Mouse (Mus musculus) hindbrain, embryonic 13.5 days (tissue): ENCODE results near the gene Thbs4. TPM values are rescaled to one million over a fixed set of nuclear protein-coding genes. Genes with fewer than 3 reads are reported as not detected.
A peak's percentile ranks its signal among the peaks of the same experiment; 100 is the strongest.
"Not testable (repeated sequence)": the region's sequence is repeated elsewhere in the genome, so short reads cannot be mapped to it uniquely, and the experiment has no call there.

Experiments used
- ATAC-seq: fragments of 200-750 bp; cut with Nextera tagmentation; 2 replicates; pipeline ENCODE4 v1.8.0; 2017; ENCODE audit warnings: moderate TSS enrichment; ENCODE audit not compliant: low FRiP score
- H3K27ac ChIP-seq: fragments of 300-500 bp; sonication (generic); 2 replicates; pipeline ENCODE4 v1.5.1; 2015; ENCODE audit warnings: inconsistent platforms, mild to moderate bottlenecking, moderate library complexity
- H3K27me3 ChIP-seq: fragments of 300-500 bp; sonication (generic); 2 replicates; pipeline ENCODE4 v1.6.1; 2015; ENCODE audit warnings: mild to moderate bottlenecking, inconsistent platforms
- H3K36me3 ChIP-seq: fragments of 300-500 bp; sonication (generic); 2 replicates; pipeline ENCODE4 v1.6.1; 2015; ENCODE audit warnings: mild to moderate bottlenecking, inconsistent platforms
- H3K4me1 ChIP-seq: fragments of 300-500 bp; sonication (generic); replicated peaks from 2 replicates; pipeline ENCODE4 v1.6.1; 2015; ENCODE audit warnings: inconsistent platforms
- H3K4me2 ChIP-seq: fragments of 300-500 bp; sonication (generic); 2 replicates; pipeline ENCODE4 v1.6.1; 2015; ENCODE audit warnings: inconsistent platforms, mild to moderate bottlenecking, moderate library complexity
- H3K4me3 ChIP-seq: fragments of 300-500 bp; sonication (generic); 2 replicates; pipeline ENCODE4 v1.5.1; 2015; ENCODE audit warnings: mild to moderate bottlenecking, inconsistent platforms
- H3K9ac ChIP-seq: fragments of 300-500 bp; sonication (generic); 2 replicates; pipeline ENCODE4 v1.6.1; 2015; ENCODE audit warnings: mild to moderate bottlenecking, inconsistent platforms
- H3K9me3 ChIP-seq: fragments of 300-500 bp; sonication (generic); 2 replicates; pipeline ENCODE4 v1.6.1; 2016; ENCODE audit warnings: inconsistent platforms
- whole genome bisulfite sequencing: fragments of 180-500 bp; shearing (Covaris S2); methylation state at CpG from one replicate; pipeline ENCODE4 v1.1.7; 2015; 5-methylcytosine and 5-hydroxymethylcytosine counted together
- polyA plus RNA-seq: library from polyadenylated mRNA; unstranded; fragments of >200 nt; fragmentation: Nextera tagmentation; extraction: Ambion mirVana; gene quantifications from 2 replicates; pipeline ENCODE4 v1.2.1, GENCODE M21; 2015

Gene Thbs4
- polyA plus RNA-seq: 1.8 TPM in 2 replicates

GRCm38 (mm10) chr13:92794462-92795214 lies at the start of gene Thbs4:
TSS of gene Thbs4 (minus strand) at chr13:92794818.
- 5% methylated on average over 45 of the region's 45 CpGs for WGBS

GRCm38 (mm10) chr13:92833162-92833561 lies 38.5 kb upstream of the Thbs4 start:
- H3K4me3 ChIP-seq: no peak overlapping the region
- no peak overlapping the region for H3K27ac ChIP-seq
- H3K36me3 ChIP-seq: no peaks in the 10 kb centered on the region
- ATAC-seq: no peak
- H3K4me2 ChIP-seq: no peak overlapping the region
- no peaks in the 10 kb centered on the region for H3K27me3 ChIP-seq
- H3K4me1 ChIP-seq: peaks cover 8% of the 10 kb centered on the region; the same call in 1 of the 2 replicates
- H3K9me3 ChIP-seq: peaks cover 2% of the 10 kb centered on the region; the same call in 1 of the 2 replicates
- H3K9ac ChIP-seq: no peak overlapping the region
- 92% methylated on average over 4 of the region's 4 CpGs for whole genome bisulfite sequencing

More at GRCm38 (mm10) chr13:92794462-92795214, at the start of gene Thbs4:
- peaks cover 8% of the 10 kb centered on the region; the same call in 1 of the 2 replicates for H3K4me1 ChIP-seq
- H3K4me3 ChIP-seq: peak within 1 kb of the TSS; percentile 44
- no peaks in the 10 kb centered on the region for H3K9me3 ChIP-seq
- peaks cover 27% of the 10 kb centered on the region for H3K27me3 ChIP-seq
- H3K36me3 ChIP-seq: no peaks in the 10 kb centered on the region
- H3K27ac ChIP-seq: no peak within 1 kb of the TSS
- peak within 1 kb of the TSS; percentile 65 for H3K4me2 ChIP-seq
- ATAC-seq: peak; percentile 52
- peak within 1 kb of the TSS; percentile 63 for H3K9ac ChIP-seq

DNA sequence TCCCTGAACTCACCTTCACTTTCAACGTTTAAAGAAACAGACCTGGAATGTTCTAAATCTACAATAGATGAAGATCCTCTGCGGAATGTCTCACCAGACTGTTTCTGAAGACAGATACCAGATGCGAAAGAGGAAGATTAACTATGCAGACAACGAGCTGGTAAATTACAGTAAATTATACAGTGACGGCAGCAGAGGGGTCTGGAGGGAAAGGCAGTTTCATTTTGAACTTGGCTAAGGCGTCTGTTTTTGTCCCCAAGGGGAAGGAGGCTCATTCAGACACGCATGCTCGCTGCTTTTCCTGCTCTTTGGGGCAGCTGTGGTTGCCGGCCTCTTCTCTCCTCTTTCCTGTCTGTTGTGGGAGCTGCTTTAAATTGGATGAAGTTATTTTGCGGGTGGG lies 34.2 kb upstream of the Thbs4 start:
- H3K4me2 ChIP-seq: peak overlapping the region; percentile 15; the same call in 1 of the 2 replicates
- no peak overlapping the region for H3K9ac ChIP-seq
- peak; percentile 65 for ATAC-seq
- no peak overlapping the region for H3K4me3 ChIP-seq
- H3K27ac ChIP-seq: peak overlapping the region; percentile 2; the same call in 1 of the 2 replicates
- no peaks in the 10 kb centered on the region for H3K27me3 ChIP-seq
- 56% methylated on average over 10 of the region's 10 CpGs for WGBS
- H3K36me3 ChIP-seq: no peaks in the 10 kb centered on the region
- peaks cover 2% of the 10 kb centered on the region; the same call in 1 of the 2 replicates for H3K9me3 ChIP-seq
- peaks cover 8% of the 10 kb centered on the region; the same call in 1 of the 2 replicates for H3K4me1 ChIP-seq

GRCm38 (mm10) chr13:92817357-92817756 lies 22.7 kb upstream of the Thbs4 start:
- no peak overlapping the region for H3K4me2 ChIP-seq
- WGBS: 88% methylated on average over 3 of the region's 3 CpGs
- H3K4me3 ChIP-seq: no peak overlapping the region
- no peaks in the 10 kb centered on the region for H3K4me1 ChIP-seq
- H3K36me3 ChIP-seq: no peaks in the 10 kb centered on the region
- H3K9ac ChIP-seq: no peak overlapping the region
- no peak overlapping the region for H3K27ac ChIP-seq
- no peaks in the 10 kb centered on the region for H3K27me3 ChIP-seq
- no peaks in the 10 kb centered on the region for H3K9me3 ChIP-seq
- no peak for ATAC-seq

- no peaks in the 10 kb centered on the region for H3K9me3 ChIP-seq
- no peaks in the 10 kb centered on the region for H3K27me3 ChIP-seq
- H3K36me3 ChIP-seq: no peaks in the 10 kb centered on the region
- H3K4me1 ChIP-seq: no peaks in the 10 kb centered on the region
- no peak overlapping the region for H3K27ac ChIP-seq
- 91% methylated on average over 5 of the region's 5 CpGs for WGBS
- no peak for ATAC-seq
- no peak overlapping the region for H3K4me2 ChIP-seq
- H3K9ac ChIP-seq: no peak overlapping the region
- H3K4me3 ChIP-seq: no peak overlapping the region
These were observed 21.7 kb upstream of the Thbs4 start for GRCm38 (mm10) chr13:92816329-92816728.

- H3K4me3 ChIP-seq, H3K9ac ChIP-seq, H3K36me3 ChIP-seq, H3K9me3 ChIP-seq, ATAC-seq, H3K4me2 ChIP-seq, H3K4me1 ChIP-seq, H3K27ac ChIP-seq, H3K27me3 ChIP-seq: not testable (repeated sequence)
- 96% methylated on average over 1 of the region's 1 CpGs for WGBS
These were observed 16.0 kb upstream of the Thbs4 start for GRCm38 (mm10) chr13:92810592-92810991.

GRCm38 (mm10) chr13:92807849-92808248 lies 13.2 kb upstream of the Thbs4 start:
- Histone ChIP-seq H3K27ac (no peak overlapping the region), H3K9me3 (no peaks in the 10 kb centered on the region), H3K4me1 (no peaks in the 10 kb centered on the region), H3K9ac (no peak overlapping the region), H3K36me3 (no peaks in the 10 kb centered on the region), H3K4me3 (no peak overlapping the region), H3K4me2 (no peak overlapping the region), H3K27me3 (no peaks in the 10 kb centered on the region)
- ATAC-seq: no peak
- WGBS: 90% methylated on average over 3 of the region's 3 CpGs

- ATAC-seq: no peak
- Histone ChIP-seq H3K27ac (no peak overlapping the region), H3K36me3 (no peaks in the 10 kb centered on the region), H3K4me1 (no peaks in the 10 kb centered on the region), H3K9ac (no peak overlapping the region), H3K4me2 (no peak overlapping the region), H3K4me3 (no peak overlapping the region), H3K9me3 (no peaks in the 10 kb centered on the region), H3K27me3 (no peaks in the 10 kb centered on the region)
These were observed 12.2 kb upstream of the Thbs4 start for GRCm38 (mm10) chr13:92806785-92807184.

GRCm38 (mm10) chr13:92799306-92799925 lies 4.8 kb upstream of the Thbs4 start:
- no peak for ATAC-seq

DNA sequence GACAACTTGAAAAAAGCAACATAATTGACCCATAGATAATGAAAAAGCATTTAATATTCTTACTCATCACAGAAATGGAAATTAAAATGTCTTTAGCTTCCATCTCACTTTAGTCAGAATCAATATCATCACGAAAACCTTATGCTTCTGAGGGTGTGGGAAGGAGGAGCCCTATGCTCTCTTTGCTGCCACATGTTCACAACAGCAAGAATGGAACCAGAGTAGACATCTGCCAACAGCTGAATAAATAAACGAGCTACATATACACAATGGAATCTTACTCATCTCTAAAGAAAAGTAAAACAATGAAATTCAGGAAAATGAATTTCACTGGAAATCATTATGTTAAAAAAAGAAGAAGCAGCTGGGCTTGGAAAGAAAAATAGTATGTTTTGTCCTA lies 4.2 kb upstream of the Thbs4 start:
- H3K9ac ChIP-seq: no peak overlapping the region
- no peak overlapping the region for H3K27ac ChIP-seq
- no peak for ATAC-seq
- no peaks in the 10 kb centered on the region for H3K36me3 ChIP-seq
- H3K4me1 ChIP-seq: peaks cover 13% of the 10 kb centered on the region
- WGBS: 77% methylated on average over 2 of the region's 2 CpGs
- no peaks in the 10 kb centered on the region for H3K9me3 ChIP-seq
- no peak overlapping the region for H3K4me2 ChIP-seq
- peaks cover 19% of the 10 kb centered on the region for H3K27me3 ChIP-seq
- H3K4me3 ChIP-seq: no peak overlapping the region

More at GRCm38 (mm10) chr13:92799306-92799925, 4.8 kb upstream of the Thbs4 start:
- H3K9ac ChIP-seq: no peak overlapping the region
- H3K4me3 ChIP-seq: no peak overlapping the region
- no peaks in the 10 kb centered on the region for H3K36me3 ChIP-seq
- H3K9me3 ChIP-seq: no peaks in the 10 kb centered on the region
- WGBS: 79% methylated on average over 7 of the region's 7 CpGs
- H3K4me1 ChIP-seq: peaks cover 11% of the 10 kb centered on the region
- no peak overlapping the region for H3K4me2 ChIP-seq
- peak overlapping the region; percentile 8; the same call in 1 of the 2 replicates for H3K27ac ChIP-seq
- peaks cover 14% of the 10 kb centered on the region for H3K27me3 ChIP-seq

- H3K27ac ChIP-seq: no peak overlapping the region
- H3K4me1 ChIP-seq: peaks cover 8% of the 10 kb centered on the region; the same call in 1 of the 2 replicates
- no peak overlapping the region for H3K4me2 ChIP-seq
These were observed 982 bp downstream of the Thbs4 start for GRCm38 (mm10) chr13:92793636-92794035.

DNA sequence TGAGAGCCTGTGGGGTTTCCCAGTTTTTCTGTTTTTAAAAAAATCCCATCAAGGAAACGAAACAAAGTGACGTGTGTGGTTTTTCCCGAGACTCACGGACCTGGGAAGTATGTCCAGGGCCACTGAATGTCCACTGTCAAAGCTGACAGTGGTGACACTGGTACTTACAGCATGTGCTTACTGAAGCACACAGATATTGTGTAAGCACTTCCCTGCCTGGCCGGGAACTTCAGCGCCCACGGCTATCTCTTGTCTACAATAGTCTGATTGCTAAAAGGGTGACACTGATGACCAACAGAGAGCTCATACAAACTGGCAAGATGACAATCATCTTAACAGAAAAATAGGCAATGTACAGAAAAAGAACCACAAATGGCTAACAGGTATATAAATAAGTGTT lies 3.1 kb downstream of the Thbs4 start:
- H3K4me3 ChIP-seq: no peak overlapping the region
- H3K4me1 ChIP-seq: peaks cover 8% of the 10 kb centered on the region; the same call in 1 of the 2 replicates
- no peaks in the 10 kb centered on the region for H3K9me3 ChIP-seq
- no peak overlapping the region for H3K27ac ChIP-seq
- no peak overlapping the region for H3K9ac ChIP-seq
- H3K36me3 ChIP-seq: no peaks in the 10 kb centered on the region
- no peak overlapping the region for H3K4me2 ChIP-seq
- peaks cover 23% of the 10 kb centered on the region for H3K27me3 ChIP-seq
- WGBS: 88% methylated on average over 7 of the region's 7 CpGs
- no peak for ATAC-seq

More at GRCm38 (mm10) chr13:92793636-92794035, 982 bp downstream of the Thbs4 start:
- no peak overlapping the region for H3K4me3 ChIP-seq
- ATAC-seq: no peak
- no peaks in the 10 kb centered on the region for H3K9me3 ChIP-seq
- H3K9ac ChIP-seq: no peak overlapping the region
- H3K36me3 ChIP-seq: no peaks in the 10 kb centered on the region
- peaks cover 27% of the 10 kb centered on the region for H3K27me3 ChIP-seq
- 85% methylated on average over 8 of the region's 8 CpGs for WGBS
